Mouse (Mus musculus): ENCODE data around the gene Trpc1.
A peak's percentile ranks its signal among the peaks of the same experiment; 100 is the strongest.

Gene Trpc1

DNA sequence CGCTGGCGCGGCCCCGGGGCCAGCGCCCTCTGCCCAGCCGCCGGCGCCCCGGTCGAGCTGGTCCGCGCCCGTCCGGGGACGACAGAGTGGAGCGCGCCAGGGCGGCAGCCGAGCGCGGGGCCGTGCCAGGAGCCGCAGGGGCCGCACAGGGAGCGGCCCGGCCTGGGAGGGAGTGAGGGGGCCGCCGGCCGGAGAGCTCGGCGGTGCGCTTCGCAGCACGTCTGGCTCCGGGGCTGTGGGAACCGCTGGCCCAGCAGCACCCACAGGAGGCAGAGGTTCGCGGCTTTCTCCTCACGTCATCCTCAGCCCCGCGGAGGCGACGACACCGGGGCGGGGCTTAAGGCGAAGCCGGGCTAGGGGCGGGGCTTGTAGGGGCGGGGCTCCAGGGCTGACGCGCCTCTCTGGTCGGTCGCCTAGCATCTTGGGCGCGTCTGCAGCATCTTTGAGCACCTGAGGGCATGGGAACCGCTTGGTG lies at the start of gene Trpc1:
Gene Trpc1, minus strand, starts transcription at position 339 of the 475 bp plus-strand sequence.
- DNase-seq (ENCODE audit: low spot score in 2 of 2), result peak; percentile 73 to 75

DNA sequence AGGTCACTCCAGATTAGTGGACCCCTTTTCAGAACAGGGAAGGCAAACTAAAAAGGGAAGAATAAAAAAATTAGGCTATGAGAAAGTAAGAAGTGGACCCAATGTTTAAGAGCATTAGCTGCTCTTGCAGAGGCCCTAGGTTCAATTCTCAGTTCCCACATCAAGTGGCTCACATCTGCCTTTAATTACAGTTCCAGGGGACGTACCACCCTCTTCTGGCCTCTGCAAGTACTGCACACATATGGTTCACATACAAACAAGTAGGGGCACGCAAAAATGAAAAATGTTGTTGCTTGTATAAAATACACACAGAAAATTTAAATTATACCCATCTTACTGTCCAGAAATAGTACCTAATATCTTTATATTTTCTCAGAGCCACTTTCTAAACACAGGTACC lies 46.1 kb upstream of the Trpc1 start:
- no peak for DNase-seq (ENCODE audit: low spot score in 2 of 2)

DNA sequence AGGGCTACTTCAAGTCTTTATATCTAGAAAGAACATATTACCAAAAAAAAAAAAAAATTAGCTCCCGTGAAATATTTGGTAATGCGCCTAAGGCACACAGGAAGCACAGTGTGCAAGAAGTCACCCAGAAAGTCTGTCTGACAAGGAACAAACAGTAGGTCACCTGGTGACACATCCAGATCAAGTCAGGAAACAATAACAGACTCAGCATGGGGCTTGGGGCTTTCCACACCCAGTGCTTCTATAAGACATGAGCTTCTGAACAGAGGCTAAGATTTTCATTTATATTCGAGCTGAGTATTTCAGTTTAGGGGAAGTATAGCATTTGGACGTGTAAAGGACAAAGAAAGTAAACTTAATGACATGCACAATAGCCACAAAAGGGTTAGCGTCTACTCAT lies 45.7 kb upstream of the Trpc1 start:
- no peak for DNase-seq (ENCODE audit: low spot score in 2 of 2)

DNA sequence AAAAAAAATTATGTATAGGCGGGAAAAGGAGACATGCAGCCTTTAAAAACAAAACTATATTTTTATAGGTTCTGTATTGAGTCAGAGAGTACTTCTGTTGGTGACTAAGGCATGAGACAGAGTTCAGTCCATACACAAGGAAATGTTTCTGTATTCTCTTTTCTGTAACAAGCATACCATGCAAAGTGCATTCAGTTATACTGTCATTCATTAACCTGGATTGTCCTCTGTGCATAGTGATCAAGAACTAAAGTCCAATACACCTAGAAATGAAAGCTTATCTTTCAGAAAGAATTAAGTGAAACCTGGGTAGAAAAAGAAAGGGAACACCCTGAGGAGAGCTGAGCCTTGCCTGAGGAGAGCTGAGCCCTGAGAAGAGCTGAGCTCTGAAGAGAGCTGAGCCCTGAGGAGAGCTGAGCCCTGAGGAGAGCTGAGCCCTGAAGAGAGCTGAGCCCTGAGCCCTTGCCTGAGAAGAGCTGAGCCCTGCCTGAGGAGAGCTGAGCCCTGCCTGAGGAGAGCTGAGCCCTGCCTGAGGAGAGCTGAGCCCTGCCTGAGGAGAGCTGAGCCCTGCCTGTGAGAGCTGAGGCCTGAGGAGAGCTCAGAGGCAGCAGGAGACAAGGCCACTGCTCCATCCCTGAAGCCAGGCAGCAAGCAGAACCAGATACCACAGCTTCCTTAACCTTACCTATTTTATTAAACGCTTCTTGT lies 45.1 kb upstream of the Trpc1 start:
- no peak for DNase-seq (ENCODE audit: low spot score in 2 of 2)

DNA sequence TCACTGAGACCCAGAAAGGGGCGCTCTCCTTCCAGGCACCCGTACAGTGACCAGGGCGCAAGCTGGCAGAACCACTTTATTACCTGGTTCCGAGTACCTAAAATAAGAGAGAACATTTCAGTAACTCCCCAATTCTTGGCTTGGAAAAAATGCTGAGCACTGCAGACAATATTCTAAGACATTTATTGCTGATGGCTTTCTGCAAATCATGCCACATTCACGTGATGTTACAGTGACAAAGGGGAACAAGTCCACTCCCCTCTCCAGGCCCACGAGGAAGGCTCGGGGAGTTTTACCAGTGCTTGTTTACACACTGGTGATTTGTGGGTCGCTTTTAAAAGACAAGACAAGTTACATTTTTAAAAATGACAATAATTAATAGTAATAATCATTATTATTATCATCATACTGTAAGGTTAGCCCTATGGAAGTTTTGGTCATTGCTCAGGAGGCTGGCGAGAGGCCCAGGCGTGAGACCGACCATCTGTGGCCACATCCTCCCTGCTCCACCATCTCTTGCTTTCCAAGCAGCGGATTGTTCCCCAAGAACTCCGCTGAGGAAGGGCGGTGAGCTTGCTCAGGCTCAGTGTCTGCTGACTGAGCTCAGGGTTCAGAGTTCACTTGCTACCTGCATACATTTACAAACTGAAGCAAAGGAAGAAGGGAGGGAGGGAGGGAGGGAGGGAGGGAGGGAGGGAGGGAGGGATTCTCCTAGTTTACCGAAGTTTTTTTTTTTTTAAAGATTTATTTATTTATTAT lies 44.0 kb upstream of the Trpc1 start:
- no peak for DNase-seq (ENCODE audit: low spot score in 2 of 2)

DNA sequence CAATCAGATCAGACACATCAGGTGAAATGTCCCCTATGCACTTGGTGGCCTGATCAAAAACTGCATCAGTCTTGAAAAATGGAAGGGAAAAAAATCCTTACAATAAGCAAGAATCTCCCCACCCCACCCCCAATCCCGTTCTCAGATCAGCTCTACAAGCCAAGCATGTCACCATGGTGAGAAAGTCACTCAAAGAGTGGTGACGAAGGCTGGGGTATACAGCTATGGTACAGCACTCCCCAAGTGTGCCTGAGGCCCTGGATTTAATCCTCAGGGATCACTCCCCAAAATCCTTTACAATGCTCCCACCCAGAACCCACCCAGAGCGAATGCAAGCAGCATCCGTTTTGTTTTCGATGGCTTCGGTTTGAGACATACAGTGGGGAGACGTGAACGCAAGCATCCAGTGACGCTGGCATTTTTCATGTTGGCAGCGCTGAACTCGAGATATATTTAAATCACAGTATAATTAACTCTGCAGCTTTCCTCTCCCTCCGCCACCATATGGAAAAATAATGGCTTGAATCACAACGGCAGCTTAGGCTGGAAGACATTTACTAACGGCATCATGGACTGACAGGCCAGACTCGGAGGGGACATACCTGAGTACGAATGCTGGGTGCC lies 34.8 kb upstream of the Trpc1 start:
- no peak for DNase-seq (ENCODE audit: low spot score in 2 of 2)

DNA sequence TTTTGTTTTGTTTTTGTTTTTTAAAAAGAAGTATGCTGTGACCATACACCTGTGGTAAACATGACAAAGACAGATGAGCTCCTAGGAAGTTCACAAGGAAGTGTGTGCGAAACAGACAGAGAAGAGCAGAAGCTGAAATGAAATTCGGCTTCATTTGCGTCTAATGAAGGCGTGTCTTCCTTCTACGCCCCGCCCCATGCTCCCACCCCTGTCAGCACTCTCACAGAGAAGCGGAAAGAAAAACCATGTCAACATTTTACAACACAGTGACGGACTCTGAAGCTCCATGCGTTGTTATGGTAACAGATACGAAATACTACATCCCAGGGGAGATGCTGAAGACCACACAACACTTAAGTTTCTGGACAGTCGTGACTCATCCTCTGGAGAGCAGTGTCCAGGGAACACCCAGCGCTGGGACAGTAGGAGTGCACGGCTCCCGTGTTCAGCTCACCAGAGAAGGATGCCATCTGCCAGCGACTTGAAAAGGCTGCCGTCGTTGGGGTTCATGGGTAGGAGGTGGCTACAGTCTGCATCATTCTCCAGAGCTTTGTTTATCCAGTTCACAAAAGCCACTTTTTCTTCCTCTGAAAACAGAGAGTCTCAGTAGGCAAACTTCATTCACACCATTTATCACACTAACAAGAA lies 33.6 kb upstream of the Trpc1 start:
- DNase-seq (ENCODE audit: low spot score in 2 of 2), result no peak

DNA sequence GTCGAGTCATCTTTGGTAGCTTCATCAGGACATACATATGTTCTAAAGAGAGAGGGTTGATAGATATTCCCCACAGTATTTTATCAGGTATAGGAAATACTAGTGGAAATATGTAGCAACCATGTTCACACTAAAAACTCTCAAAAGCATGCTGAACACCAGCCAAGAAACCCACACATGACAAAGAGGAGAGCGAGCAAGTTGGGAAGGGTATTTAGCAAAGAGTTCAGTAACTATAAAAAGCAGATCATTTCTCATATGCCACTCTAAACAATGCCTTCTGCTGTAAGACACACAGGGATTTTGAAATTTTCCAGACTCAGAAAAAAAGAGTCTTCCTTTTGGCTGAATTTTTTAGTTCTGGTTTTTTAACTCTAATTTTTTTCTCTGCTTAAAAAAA lies 21.5 kb upstream of the Trpc1 start:
- no peak for DNase-seq (ENCODE audit: low spot score in 2 of 2)

DNA sequence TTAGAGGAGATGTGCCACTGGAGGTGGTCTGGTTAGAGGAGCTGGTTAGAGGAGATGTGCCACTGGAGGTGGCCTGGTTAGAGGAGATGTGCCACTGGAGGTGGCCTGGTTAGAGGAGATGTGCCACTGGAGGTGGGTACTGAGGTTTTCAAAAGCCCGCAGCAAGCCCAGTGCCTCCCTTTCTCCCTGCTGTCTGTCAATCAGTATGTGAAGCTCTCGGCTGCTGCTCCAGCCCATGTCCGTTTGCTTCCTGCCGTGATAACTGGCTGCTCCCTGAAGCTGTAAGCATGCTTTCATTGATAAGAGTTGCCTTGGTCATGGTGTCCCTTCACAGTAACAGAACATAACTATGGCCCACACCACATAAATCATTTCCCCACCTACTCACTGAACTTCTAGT lies 13.0 kb upstream of the Trpc1 start:
- DNase-seq (ENCODE audit: low spot score in 2 of 2), result no peak

DNA sequence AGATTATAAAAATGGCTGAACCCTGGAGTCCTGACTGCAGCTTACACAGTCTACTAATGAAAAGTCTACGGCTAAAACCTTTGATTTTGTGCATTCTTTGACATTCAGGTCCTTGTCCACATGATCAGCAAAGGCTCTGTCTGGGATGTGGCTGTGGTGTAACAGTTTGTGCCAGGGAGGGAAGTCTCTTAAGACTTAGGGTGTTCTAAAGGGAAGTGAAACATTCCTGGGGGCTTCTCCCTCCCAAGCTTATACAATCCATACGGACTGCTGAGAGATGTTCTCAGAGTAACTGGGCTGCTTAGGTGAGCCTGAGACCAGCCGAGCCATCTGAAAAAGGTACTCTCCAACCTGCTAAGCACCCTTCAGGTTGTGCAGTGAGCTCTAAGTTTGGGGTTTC lies 12.1 kb upstream of the Trpc1 start:
- no peak for DNase-seq (ENCODE audit: low spot score in 2 of 2)

DNA sequence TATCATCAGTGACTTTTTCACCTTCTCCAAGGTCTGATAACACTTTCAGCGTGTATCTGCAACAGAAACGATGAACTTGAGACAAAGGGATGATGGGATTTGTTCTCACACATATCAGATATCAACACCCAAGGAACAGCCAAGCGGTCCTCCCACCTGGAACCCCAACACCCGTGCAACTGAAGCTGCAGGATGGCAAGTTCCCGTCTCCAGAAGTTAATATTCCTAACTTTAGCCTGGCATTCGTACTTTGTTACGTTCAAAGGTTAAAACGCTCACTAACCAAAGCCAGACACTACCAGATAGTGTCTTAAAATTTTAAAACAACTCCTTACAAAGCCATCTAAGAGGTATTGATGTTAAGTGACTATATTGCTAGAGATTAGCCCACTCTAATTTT lies 11.2 kb upstream of the Trpc1 start:
- no peak for DNase-seq (ENCODE audit: low spot score in 2 of 2)

DNA sequence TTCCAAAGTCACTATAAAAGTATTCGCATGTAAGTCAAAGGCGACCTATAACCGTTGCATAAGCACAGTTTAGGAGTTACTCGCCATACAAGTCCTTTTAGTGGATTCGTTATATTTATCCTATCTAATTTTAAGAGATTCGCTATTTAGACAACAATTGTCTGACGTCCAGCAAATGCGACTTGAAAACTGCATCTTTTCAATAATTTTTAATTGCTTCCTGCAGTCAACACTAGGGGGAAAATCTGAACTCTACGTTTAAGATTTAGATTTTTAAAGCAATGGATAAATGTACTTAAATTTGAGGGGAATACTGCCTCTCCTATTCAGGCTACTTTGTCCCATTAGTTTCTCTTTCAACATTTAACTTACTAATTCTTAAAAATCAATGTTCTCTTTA lies 571 bp upstream of the Trpc1 start:
- DNase-seq (ENCODE audit: low spot score in 2 of 2), result no peak

DNA sequence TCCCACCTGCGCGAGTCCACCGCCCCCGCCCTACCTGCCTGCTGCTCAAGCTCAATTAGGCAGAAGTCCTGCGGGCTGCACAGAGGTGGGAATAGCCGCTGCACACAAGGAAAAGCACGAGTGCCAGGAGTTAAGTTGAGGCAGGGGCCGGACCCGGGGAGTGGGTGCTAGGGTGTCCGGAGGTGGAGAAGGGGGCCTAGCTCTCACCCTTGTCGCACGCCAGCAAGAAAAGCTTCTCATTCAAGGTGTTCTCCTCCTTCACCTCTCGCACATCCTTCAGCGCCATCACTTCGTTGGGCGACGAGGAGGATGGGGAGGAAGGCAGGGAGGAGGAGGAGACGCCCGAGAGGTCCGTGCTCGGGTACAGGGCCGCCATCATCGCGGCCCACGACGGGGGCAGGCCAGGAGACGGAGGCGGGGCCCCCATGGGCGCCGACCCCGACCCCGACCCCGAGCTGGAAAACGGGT lies 680 bp downstream of the Trpc1 start:
- DNase-seq (ENCODE audit: low spot score in 2 of 2), result peak; percentile 10 to 11

DNA sequence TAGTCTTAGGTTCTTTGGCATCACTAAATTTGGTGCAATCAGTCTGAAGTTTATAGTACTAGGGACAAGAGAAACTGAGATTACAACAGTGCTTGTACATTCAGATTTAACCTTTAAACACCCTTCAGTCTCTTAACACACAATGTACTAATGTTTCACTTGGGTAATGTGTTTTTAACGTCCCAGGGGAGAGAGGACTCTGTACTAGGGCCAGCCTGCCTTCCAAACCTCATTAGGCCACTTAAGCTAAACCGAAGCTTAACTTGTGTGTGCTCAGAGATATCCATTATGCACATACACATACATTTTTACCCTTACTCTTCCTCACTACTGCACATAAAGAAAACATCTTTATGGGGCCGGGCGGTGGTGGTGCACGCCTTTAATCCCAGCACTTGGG lies 2.9 kb downstream of the Trpc1 start:
- no peak for DNase-seq (ENCODE audit: low spot score in 2 of 2)

DNA sequence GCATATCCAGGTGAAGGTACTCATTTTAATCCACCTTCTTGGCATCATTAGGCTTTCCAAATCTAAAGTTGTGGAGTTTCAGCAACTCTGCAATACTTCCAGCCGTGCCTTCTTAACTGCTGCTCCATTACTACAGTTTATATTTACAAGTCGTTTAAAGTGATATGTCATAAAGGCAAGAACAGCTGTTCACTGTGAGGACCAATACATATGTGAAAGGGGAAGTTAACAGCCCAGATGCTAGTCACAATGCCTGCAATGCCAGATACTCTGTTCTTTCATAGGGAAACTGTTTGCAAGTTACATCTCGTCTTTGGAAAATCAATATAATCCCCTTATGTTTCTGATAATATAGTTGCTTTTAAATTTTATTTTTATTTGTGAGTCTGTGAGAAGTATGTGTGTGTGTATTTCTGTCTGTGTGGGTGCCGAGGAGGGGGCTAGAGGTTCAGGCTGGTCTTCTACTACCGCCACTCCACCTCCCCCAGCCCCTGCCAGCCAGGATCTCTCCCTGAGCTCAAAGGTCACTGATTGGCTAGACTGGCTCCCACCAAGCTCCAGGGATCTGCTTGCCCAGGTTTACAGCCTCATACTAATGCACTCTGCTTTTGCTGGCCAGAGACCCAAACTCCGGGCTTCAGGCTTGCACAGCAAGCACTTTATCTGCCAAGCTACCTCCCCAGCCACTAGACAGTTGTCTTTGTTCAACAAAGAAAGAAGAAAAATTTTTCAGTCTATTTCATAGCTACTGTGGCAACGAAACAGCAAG lies 5.1 kb downstream of the Trpc1 start:
- no peak for DNase-seq (ENCODE audit: low spot score in 2 of 2)

DNA sequence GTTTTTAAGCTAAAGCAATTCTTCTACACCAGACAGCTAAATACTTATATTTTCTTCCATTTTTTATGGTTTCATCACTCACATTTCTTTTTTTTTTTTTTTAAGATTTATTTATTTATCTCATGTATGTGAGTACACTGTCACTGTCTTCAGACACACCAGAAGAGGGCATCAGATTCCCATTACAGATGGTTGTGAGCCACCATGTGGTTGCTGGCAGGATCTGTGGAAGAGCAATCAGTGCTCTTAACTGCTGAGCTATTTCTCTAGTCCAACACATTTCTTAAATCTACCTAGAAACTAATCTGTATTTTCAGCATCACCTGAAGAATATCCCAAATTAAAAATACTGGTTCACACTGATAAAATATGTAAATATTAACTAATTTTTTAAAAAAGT lies 13.9 kb downstream of the Trpc1 start:
- DNase-seq (ENCODE audit: low spot score in 2 of 2), result no peak

DNA sequence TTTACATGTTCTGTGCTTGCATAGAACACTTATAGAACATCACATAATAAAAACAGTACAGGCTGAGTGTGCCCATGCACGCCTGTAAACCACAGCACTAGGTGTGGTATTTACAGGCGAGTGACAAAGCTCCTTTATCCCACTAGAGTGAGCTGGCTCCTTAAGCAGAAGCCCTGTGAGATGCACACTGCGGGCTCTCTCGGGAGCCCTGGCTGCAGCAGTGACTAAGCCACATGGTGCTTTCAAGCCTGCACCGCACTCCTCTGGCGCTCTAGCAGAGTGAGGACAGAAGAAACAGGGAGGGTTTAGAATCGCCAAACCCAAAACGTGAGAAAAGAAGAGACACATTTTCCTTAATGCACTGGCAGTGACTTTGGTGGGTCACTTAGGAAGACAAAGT lies 37.6 kb downstream of the Trpc1 start:
- no peak for DNase-seq (ENCODE audit: low spot score in 2 of 2)

DNA sequence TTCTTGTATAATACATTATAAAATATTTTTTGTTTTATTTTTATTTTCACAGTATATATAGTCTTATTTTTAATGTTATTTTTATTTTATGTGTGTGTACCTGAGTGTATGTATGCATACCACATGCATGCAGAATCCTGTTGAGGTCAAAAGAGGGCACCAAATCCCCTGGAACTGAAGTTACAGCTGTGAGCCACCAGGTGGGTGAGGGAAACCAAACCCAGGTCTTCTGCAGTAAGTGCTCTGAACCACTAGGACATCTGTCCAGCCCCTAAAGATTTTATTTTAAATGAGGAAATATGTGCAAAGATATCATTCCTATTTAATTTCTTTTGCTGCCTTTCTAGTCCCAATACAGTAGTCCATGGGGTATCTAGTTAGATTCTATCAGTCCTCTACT lies 41.2 kb downstream of the Trpc1 start:
- DNase-seq (ENCODE audit: low spot score in 2 of 2), result no peak

DNA sequence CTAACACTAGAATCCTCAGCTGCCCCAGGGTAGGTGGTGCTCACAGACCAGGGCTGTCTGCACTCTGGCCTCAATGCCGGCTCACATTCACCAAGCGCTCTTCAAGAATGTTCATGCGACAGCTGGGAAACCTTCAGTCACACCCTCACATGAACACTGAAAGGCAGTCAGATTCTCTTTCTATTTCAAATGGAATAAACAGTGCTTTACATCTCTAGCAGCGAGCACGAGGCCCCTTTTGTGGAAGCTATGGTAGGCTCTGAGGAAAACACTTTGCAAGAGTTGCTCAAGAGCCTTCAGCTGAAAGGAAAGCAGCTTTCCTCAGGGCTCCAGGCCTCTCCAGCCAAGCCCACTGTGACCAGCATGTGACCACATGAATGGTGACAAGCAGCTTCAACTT lies 44.8 kb downstream of the Trpc1 start:
- no peak for DNase-seq (ENCODE audit: low spot score in 2 of 2)

DNA sequence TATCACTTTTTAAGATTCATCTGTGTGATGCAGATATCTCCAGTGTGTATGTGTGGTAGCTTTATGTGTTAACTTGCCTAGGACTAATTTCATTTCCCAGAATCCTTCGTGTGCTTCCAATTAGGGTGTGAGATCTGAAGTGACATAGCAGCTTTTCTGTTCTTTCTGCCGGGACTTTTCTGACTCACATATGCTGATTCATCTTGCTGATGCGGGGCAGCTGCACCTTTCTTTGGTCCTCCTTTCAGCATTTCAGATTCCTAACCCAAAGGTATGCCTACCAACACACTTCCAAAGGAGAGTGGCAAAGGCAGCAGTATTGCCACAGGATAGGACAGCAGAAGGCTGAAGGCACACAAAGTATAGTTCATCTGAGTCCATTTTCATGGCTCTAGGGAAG lies 46.1 kb downstream of the Trpc1 start:
- DNase-seq (ENCODE audit: low spot score in 2 of 2), result no peak

DNA sequence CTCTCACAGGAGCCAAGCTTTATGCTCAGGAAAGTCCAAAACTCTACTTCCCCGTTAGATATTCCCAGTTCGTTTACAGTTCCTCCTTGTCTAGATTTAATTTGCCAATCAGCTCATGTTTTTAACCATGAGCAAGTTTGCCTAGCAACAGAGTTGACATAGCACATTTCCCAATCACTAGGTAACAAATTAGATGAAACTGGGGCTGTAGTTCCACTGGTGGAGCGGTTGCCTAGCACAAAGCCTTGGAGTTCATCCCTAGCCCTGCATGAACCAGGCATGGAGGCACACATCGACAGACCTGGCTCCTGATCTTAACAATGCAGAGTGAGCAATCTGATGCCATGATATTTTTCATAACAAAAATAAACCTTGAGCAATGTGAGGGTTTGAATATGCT lies 50.9 kb downstream of the Trpc1 start:
- no peak for DNase-seq (ENCODE audit: low spot score in 2 of 2)

DNA sequence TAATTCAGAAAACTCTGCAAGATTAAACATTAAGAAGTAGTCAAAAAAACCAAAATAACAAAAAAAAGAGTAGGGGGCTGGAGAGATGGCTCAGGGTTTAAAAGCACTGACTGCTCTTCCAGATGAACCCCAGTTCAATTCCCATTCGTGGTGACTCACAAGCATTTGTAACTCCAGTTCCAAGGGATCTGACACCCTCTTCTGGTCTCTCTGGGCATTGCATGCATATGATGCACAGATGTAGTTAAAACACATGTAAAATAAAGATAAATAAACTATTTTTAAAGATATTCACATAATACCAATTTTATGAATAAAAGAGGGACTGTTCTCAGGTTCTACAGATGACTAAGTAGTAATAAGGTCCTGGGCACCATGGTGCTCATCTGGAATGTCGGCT lies 52.4 kb downstream of the Trpc1 start:
- DNase-seq (ENCODE audit: low spot score in 2 of 2), result peak in 1 of 2 experiments; percentile 31
